25 mouse cellular contexts compared by ENCODE assay signal in genomic region chr3:123805338-123805737, GRCm38 (mm10).
"Had no signal": no experiment of that assay in that cellular context is flagged by ENCODE, and none has a peak within 500 bp of the region (broad histone marks: within the 10 kb centered on the region; RNA-seq: fewer than 3 reads in every experiment).

No protein-coding gene starts in this region.

- H3K27ac ChIP-seq: heart, adult 2 months; heart, embryonic 13.5 days; heart, embryonic 15.5 days; hindbrain, embryonic 13.5 days; hindbrain, embryonic 15.5 days; hindbrain, postnatal 0 days; kidney, embryonic 15.5 days; kidney, postnatal 0 days; limb, embryonic 13.5 days; limb, embryonic 15.5 days; liver, embryonic 12.5 days had no signal

- H3K4me1 ChIP-seq: heart, embryonic 13.5 days; heart, embryonic 15.5 days; hindbrain, embryonic 15.5 days; kidney, embryonic 15.5 days; limb, embryonic 13.5 days; limb, embryonic 15.5 days; liver, embryonic 12.5 days had no signal

- H3K9ac ChIP-seq: heart, embryonic 13.5 days; heart, embryonic 15.5 days; hindbrain, embryonic 13.5 days; hindbrain, embryonic 15.5 days; kidney, embryonic 15.5 days; limb, embryonic 13.5 days; limb, embryonic 15.5 days; liver, embryonic 12.5 days had no signal

- H3K4me3 ChIP-seq: heart, adult 2 months; heart, embryonic 13.5 days; heart, embryonic 15.5 days; hindbrain, embryonic 13.5 days; hindbrain, embryonic 15.5 days; kidney, embryonic 15.5 days; limb, embryonic 13.5 days; limb, embryonic 15.5 days; liver, embryonic 12.5 days had no signal

- H3K27me3 ChIP-seq: heart, embryonic 13.5 days; heart, embryonic 15.5 days; hindbrain, embryonic 13.5 days; hindbrain, embryonic 15.5 days; kidney, embryonic 15.5 days; limb, embryonic 13.5 days; limb, embryonic 15.5 days; liver, embryonic 12.5 days had no signal

- ATAC-seq: hindbrain, postnatal 0 days; intestine, embryonic 16.5 days; liver, embryonic 12.5 days had no signal

- H3K9me3 ChIP-seq: heart, embryonic 13.5 days; heart, embryonic 15.5 days; hindbrain, embryonic 13.5 days; hindbrain, embryonic 15.5 days; kidney, embryonic 15.5 days; limb, embryonic 13.5 days; limb, embryonic 15.5 days; liver, embryonic 12.5 days had no signal

- H3K4me2 ChIP-seq: heart, embryonic 11.5 days; heart, embryonic 13.5 days; heart, embryonic 15.5 days; hindbrain, embryonic 13.5 days; hindbrain, embryonic 15.5 days; kidney, embryonic 15.5 days; limb, embryonic 13.5 days; limb, embryonic 15.5 days; liver, embryonic 12.5 days had no signal

- DNase-seq: gastrocnemius, postnatal 14 days; gastrocnemius, postnatal 36 days; heart, adult 11 months; heart, adult 2 months; heart, postnatal 14 days; heart, postnatal 36 days; kidney, adult 11 months; kidney, adult 2 months; kidney, adult 9 months; kidney, postnatal 14 days; layer of hippocampus, adult 9-11 months; layer of hippocampus, postnatal 36 days; left cerebral cortex, postnatal 4 days had no signal

- H3K36me3 ChIP-seq: heart, embryonic 13.5 days; heart, embryonic 15.5 days; hindbrain, embryonic 13.5 days; hindbrain, embryonic 15.5 days; kidney, embryonic 15.5 days; limb, embryonic 13.5 days; limb, embryonic 15.5 days; liver, embryonic 12.5 days had no signal
